Mouse (Mus musculus) midbrain, embryonic 11.5 days (tissue): ENCODE results near the gene Narfl. TPM values are rescaled to one million over a fixed set of nuclear protein-coding genes. Genes with fewer than 3 reads are reported as not detected.

Experiments
- ATAC-seq: fragments of 200-750 bp; cut with Nextera tagmentation; 2 replicates; pipeline ENCODE4 v1.8.0; 2017; ENCODE audit warnings: moderate TSS enrichment, moderate library complexity; ENCODE audit not compliant: low FRiP score
- DNase-seq: peaks from one replicate; pipeline ENCODE4 v3.0.0; 2015; ENCODE audit warnings: low spot score; ENCODE audit errors: missing footprints
- H3K27ac ChIP-seq: fragments of 300-500 bp; sonication (generic); 2 replicates; pipeline ENCODE4 v1.5.1; 2014; ENCODE audit warnings: low read depth, low read length
- H3K27me3 ChIP-seq: fragments of 300-500 bp; sonication (generic); 2 replicates; pipeline ENCODE4 v1.6.1; 2014; ENCODE audit warnings: mild to moderate bottlenecking, low read length, moderate library complexity, mixed read lengths; ENCODE audit not compliant: control insufficient read depth, insufficient read depth
- H3K36me3 ChIP-seq: fragments of 300-500 bp; sonication (generic); 2 replicates; pipeline ENCODE4 v1.6.1; 2014; ENCODE audit warnings: mild to moderate bottlenecking, low read length, moderate library complexity, mixed read lengths; ENCODE audit not compliant: control insufficient read depth, insufficient read depth
- H3K4me1 ChIP-seq: fragments of 300-500 bp; sonication (generic); 2 replicates; pipeline ENCODE4 v1.6.1; 2014; ENCODE audit warnings: low read length; ENCODE audit not compliant: control insufficient read depth, insufficient read depth
- H3K4me2 ChIP-seq: fragments of 300-500 bp; sonication (generic); 2 replicates; pipeline ENCODE4 v1.6.1; 2014; ENCODE audit warnings: mild to moderate bottlenecking, moderate library complexity
- H3K4me3 ChIP-seq: fragments of 300-500 bp; sonication (generic); 2 replicates; pipeline ENCODE4 v1.5.1; 2014; ENCODE audit warnings: low read depth, low read length
- H3K9ac ChIP-seq: fragments of 300-500 bp; sonication (generic); 2 replicates; pipeline ENCODE4 v1.6.1; 2014; ENCODE audit warnings: low read length
- H3K9me3 ChIP-seq: fragments of 300-500 bp; sonication (generic); 2 replicates; pipeline ENCODE4 v1.6.1; 2016; ENCODE audit warnings: low read length; ENCODE audit not compliant: control insufficient read depth
- WGBS: fragments of 180-500 bp; shearing (Covaris S2); extraction: QIAGEN DNeasy Blood & Tissue Kit; methylation state at CpG from one replicate; pipeline ENCODE4 v1.1.7; 2014; 5-methylcytosine and 5-hydroxymethylcytosine counted together
- microRNA-seq: library from miRNA; unstranded; fragments of <30 nt; microRNA quantifications from one replicate; pipeline ENCODE4, GENCODE M21; 2017
- polyA plus RNA-seq: library from polyadenylated mRNA; unstranded; fragments of >200 nt; fragmentation: Nextera tagmentation; extraction: Ambion mirVana; gene quantifications from 2 replicates; pipeline ENCODE4 v1.2.1, GENCODE M21; 2014

Gene Narfl
- polyA plus RNA-seq, 1 experiment from 2014 or later, result 23.4 TPM

GRCm38 (mm10) chr17:25829558-25830017, 56.0 kb downstream of the Narfl start:
- H3K9ac ChIP-seq, result peak overlapping the region; percentile 89
- peaks cover 47% of the 10 kb centered on the region for H3K4me1 ChIP-seq
- peak overlapping the region; percentile 90 for H3K4me2 ChIP-seq
- peak overlapping the region; percentile 87 for H3K27ac ChIP-seq
- H3K9me3 ChIP-seq, result no peaks in the 10 kb centered on the region
- ATAC-seq (no peak), DNase-seq (no peak)
- peaks cover 11% of the 10 kb centered on the region; the same call in 1 of the 2 replicates for H3K36me3 ChIP-seq
- H3K4me3 ChIP-seq, result peak overlapping the region; percentile 68
- no peaks in the 10 kb centered on the region for H3K27me3 ChIP-seq
- 47% methylated on average over 8 of the region's 8 CpGs for WGBS

GRCm38 (mm10) chr17:25830200-25830753, 56.7 kb downstream of the Narfl start:
- Histone ChIP-seq H3K36me3 (peaks cover 11% of the 10 kb centered on the region; the same call in 1 of the 2 replicates), H3K4me2 (peak overlapping the region; percentile 90; the same call in 1 of the 2 replicates), H3K27ac (no peak overlapping the region), H3K9ac (no peak overlapping the region; the same call in 1 of the 2 replicates), H3K9me3 (no peaks in the 10 kb centered on the region), H3K27me3 (no peaks in the 10 kb centered on the region; the same call in 1 of the 2 replicates), H3K4me1 (peaks cover 46% of the 10 kb centered on the region), H3K4me3 (peak overlapping the region; percentile 68)
- DNase-seq (no peak), ATAC-seq (no peak)
- WGBS, result 83% methylated on average over 4 of the region's 4 CpGs

GRCm38 (mm10) chr17:25830806-25831431, 57.3 kb downstream of the Narfl start:
- H3K4me3 ChIP-seq, result peak overlapping the region; percentile 71; the same call in 1 of the 2 replicates
- ATAC-seq, result no peak
- no peaks in the 10 kb centered on the region for H3K9me3 ChIP-seq
- no peak overlapping the region; the same call in 1 of the 2 replicates for H3K4me2 ChIP-seq
- no peaks in the 10 kb centered on the region; the same call in 1 of the 2 replicates for H3K27me3 ChIP-seq
- H3K36me3 ChIP-seq, result peaks cover 11% of the 10 kb centered on the region; the same call in 1 of the 2 replicates
- no peak overlapping the region for H3K9ac ChIP-seq
- H3K27ac ChIP-seq, result no peak overlapping the region
- peaks cover 50% of the 10 kb centered on the region for H3K4me1 ChIP-seq
- WGBS, result 84% methylated on average over 14 of the region's 14 CpGs
- DNase-seq, result no peak

- WGBS, result 66% methylated on average over 21 of the region's 21 CpGs
- no peak overlapping the region for H3K27ac ChIP-seq
Observed at GRCm38 (mm10) chr17:25831451-25832281, 58.1 kb downstream of the Narfl start.

GRCm38 (mm10) chr17:25832436-25833290, 59.1 kb downstream of the Narfl start:
- peak overlapping the region; percentile 96 for H3K4me2 ChIP-seq
- no peaks in the 10 kb centered on the region; the same call in 1 of the 2 replicates for H3K27me3 ChIP-seq
- ATAC-seq, result peak; percentile 92
- H3K4me3 ChIP-seq, result peak overlapping the region; percentile 71
- H3K27ac ChIP-seq, result peak overlapping the region; percentile 84
- H3K9ac ChIP-seq, result peak overlapping the region; percentile 79
- no peaks in the 10 kb centered on the region for H3K9me3 ChIP-seq
- peak; percentile 100 for DNase-seq
- under 1% methylated on average over 67 of the region's 77 CpGs for WGBS
- peaks cover 67% of the 10 kb centered on the region for H3K4me1 ChIP-seq
- H3K36me3 ChIP-seq, result peaks cover 11% of the 10 kb centered on the region; the same call in 1 of the 2 replicates

More at GRCm38 (mm10) chr17:25831451-25832281, 58.1 kb downstream of the Narfl start:
- H3K4me1 ChIP-seq, result peaks cover 57% of the 10 kb centered on the region
- no peaks in the 10 kb centered on the region; the same call in 1 of the 2 replicates for H3K27me3 ChIP-seq
- no peaks in the 10 kb centered on the region for H3K9me3 ChIP-seq
- ATAC-seq (no peak), DNase-seq (no peak)
- H3K36me3 ChIP-seq, result peaks cover 11% of the 10 kb centered on the region; the same call in 1 of the 2 replicates
- peak overlapping the region; percentile 71 for H3K4me3 ChIP-seq
- peak overlapping the region; percentile 96 for H3K4me2 ChIP-seq
- H3K9ac ChIP-seq, result peak overlapping the region; percentile 79

Small RNAs within 50 kb of the gene (microRNA-seq; reads per million reads assigned to microRNA genes)
- gene Gm25083 (not detected), gene Mir3082 (0.57 reads per million), gene Mir6966 (not detected)

Other genes with a start within 250 kb of the Narfl start
- 2.0 and 2.1 TPM in 2 replicates for gene Sox8, start 203.1 kb upstream of the Narfl start, polyA plus RNA-seq
- gene Lmf1, start 194.7 kb upstream of the Narfl start, polyA plus RNA-seq, result 19.2 and 20.6 TPM in 2 replicates
- 0.77 and 1.3 TPM in 2 replicates for gene Gng13, start 56.6 kb upstream of the Narfl start, polyA plus RNA-seq
- gene Chtf18, start 46.4 kb upstream of the Narfl start, polyA plus RNA-seq, result 15.0 and 17.3 TPM in 2 replicates
- 16.0 and 19.8 TPM in 2 replicates for gene Rpusd1, start 46.1 kb upstream of the Narfl start, polyA plus RNA-seq
- gene Mslnl, start 37.7 kb upstream of the Narfl start, polyA plus RNA-seq, result not detected in 2 replicates
- not detected in 2 replicates for gene Msln, start 19.4 kb upstream of the Narfl start, polyA plus RNA-seq
- 76.4 and 77.1 TPM in 2 replicates for gene Haghl, start 11.9 kb downstream of the Narfl start, polyA plus RNA-seq
- 0.11 and 0.34 TPM in 2 replicates for gene Ccdc78, start 12.8 kb downstream of the Narfl start, polyA plus RNA-seq
- gene Fam173a, start 19.1 kb downstream of the Narfl start, polyA plus RNA-seq, result 69.1 and 71.4 TPM in 2 replicates
- gene AC134908.4, start 21.9 kb downstream of the Narfl start, polyA plus RNA-seq, result not detected in 2 replicates
- gene Metrn, start 23.4 kb downstream of the Narfl start, polyA plus RNA-seq, result 21.3 and 32.1 TPM in 2 replicates
- gene Fbxl16, start 35.3 kb downstream of the Narfl start, polyA plus RNA-seq, result 11.2 and 12.0 TPM in 2 replicates
- gene Wdr24, start 49.9 kb downstream of the Narfl start, polyA plus RNA-seq, result 23.7 and 27.4 TPM in 2 replicates
- 50.3 and 54.1 TPM in 2 replicates for gene Jmjd8, start 55.1 kb downstream of the Narfl start, polyA plus RNA-seq
- 280 and 296 TPM in 2 replicates for gene Stub1, start 59.6 kb downstream of the Narfl start, polyA plus RNA-seq
- 2.3 and 3.2 TPM in 2 replicates for gene Rhbdl1, start 63.5 kb downstream of the Narfl start, polyA plus RNA-seq
- gene Gm20683, start 68.0 kb downstream of the Narfl start, polyA plus RNA-seq, result 0.63 and 1.2 TPM in 2 replicates
- 7.0 and 8.7 TPM in 2 replicates for gene Rhot2, start 71.1 kb downstream of the Narfl start, polyA plus RNA-seq
- 15.7 and 17.8 TPM in 2 replicates for gene Wdr90, start 87.7 kb downstream of the Narfl start, polyA plus RNA-seq
- gene Mcrip2, start 95.0 kb downstream of the Narfl start, polyA plus RNA-seq, result 6.1 and 7.0 TPM in 2 replicates
- 57.1 and 60.1 TPM in 2 replicates for gene Mettl26, start 101.3 kb downstream of the Narfl start, polyA plus RNA-seq
- gene Wfikkn1, start 107.1 kb downstream of the Narfl start, polyA plus RNA-seq, result 0.91 and 1.1 TPM in 2 replicates
- 15.0 and 15.9 TPM in 2 replicates for gene Rab40c, start 146.0 kb downstream of the Narfl start, polyA plus RNA-seq
- gene Pigq, start 171.2 kb downstream of the Narfl start, polyA plus RNA-seq, result 47.2 and 50.9 TPM in 2 replicates
- 0.37 TPM in 1 of 2 replicates, not detected in the other for gene Nhlrc4, start 171.2 kb downstream of the Narfl start, polyA plus RNA-seq
- gene A930017K11Rik, start 178.8 kb downstream of the Narfl start, polyA plus RNA-seq, result not detected in 2 replicates
- gene Capn15, start 212.0 kb downstream of the Narfl start, polyA plus RNA-seq, result 19.0 and 21.5 TPM in 2 replicates